Mouse (Mus musculus) mesoderm, embryonic 11.5 days (tissue): ENCODE data around the gene Pxmp4.

Source experiments
- DNase-seq: peaks from one replicate; pipeline ENCODE4 v3.0.0-alpha.2; 2012; ENCODE audit warnings: low read depth, low spot score

Pxmp4 gene

DNA sequence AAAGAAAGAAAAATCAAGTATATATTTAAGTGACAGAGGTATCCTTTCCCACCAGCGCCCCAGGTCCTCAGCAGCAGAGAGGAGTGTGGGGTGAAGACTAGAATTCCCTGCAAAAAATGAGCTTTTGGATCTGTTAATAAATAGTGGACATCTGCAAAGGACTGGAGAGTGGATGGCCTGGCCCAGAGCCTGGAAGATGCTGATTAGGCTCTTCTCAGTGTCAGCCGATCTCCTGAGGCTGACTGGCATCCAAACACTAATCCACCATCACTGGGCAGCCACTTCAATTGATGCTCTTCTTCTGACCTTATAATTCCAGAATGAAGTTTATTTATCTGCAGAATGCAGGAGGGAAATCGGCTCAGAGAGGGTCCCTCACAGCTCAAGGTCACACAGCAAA, 30.5 kb downstream of the Pxmp4 start:
- no peak for DNase-seq

DNA sequence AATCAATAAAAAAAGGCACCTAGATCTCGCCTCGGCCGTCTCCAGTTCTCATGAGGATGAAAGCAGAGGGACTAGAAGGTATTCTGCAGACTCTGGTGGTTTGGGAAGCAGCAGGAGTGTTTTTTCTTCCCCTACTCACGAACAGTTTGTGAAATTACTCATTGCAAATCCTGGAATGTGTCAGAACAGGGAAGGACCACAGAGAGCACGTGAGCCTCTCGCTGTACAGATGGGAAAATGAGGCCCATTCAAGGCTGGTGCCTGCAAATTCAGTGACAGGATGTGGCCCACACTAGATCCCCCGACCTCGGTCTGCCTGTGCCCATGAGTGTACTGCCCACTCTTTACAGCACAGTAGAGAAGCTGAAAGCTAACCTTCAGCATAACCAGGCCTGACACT, 31.5 kb downstream of the Pxmp4 start:
- DNase-seq, result no peak

DNA sequence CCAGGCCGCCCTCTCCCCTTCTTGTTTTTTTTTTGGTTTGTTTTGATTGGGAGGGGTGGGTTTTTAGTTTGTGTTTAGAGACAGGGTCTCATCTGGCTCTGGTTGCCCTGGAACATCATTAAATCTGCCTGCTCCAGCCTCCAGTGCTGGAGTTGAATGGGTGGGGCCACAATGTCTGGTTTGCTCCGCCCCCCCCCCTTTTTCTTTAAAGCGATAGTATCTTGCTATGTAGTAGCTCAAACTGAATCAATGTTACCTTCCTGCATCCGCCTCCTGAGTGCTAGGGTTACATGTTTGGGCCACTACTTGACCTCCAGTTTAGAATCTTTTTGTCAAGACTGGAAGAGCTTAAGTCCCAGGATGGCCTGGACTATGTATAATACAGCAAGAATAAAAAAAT, 32.2 kb downstream of the Pxmp4 start:
- DNase-seq, result no peak

DNA sequence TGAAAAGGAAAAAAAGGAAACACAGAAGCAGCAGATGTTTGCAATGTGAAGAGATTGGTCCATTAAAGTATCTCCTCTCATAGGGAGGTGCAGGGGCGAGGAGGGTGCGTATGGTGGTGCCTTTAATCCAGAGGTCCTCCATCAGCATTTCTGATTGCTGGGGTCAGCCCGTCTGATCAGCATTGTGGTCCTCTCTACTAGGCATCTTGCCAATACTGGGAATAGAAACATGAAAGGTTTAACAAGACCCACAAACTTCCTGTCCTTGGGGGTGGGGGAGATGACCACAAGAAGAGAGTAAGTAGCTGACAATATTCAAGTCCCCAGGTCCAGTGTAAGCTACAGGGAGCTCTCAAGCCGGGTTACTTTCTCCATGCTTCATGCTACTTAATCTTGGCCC, 32.8 kb downstream of the Pxmp4 start:
- DNase-seq, result no peak

DNA sequence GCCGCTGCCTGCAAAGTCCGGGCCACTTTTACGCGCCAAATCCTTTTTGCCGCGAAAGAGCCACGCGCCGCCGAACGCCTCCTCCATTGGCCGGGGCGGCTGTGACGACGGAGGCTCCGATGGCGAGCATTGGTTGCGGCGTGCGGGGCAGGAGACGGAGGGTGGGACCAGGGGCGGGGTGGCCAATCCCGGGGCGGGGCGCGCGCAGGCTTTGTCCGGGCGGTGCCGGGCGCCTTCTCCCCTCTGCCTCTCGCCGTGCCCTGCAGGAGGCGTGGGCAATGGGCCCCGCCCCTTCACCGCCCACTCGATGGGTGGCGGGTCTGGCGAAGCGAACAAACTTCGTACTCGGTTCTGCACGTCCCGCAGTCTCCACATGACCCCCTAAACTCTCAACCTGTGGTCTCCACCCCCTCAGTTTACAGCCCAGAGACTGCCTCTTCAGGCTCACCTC, 33.6 kb downstream of the Pxmp4 start, which contains the start of gene E2f1:
Gene E2f1, minus strand, starts transcription at position 57 of the 451 bp plus-strand sequence.
- peak; percentile 97 for DNase-seq

DNA sequence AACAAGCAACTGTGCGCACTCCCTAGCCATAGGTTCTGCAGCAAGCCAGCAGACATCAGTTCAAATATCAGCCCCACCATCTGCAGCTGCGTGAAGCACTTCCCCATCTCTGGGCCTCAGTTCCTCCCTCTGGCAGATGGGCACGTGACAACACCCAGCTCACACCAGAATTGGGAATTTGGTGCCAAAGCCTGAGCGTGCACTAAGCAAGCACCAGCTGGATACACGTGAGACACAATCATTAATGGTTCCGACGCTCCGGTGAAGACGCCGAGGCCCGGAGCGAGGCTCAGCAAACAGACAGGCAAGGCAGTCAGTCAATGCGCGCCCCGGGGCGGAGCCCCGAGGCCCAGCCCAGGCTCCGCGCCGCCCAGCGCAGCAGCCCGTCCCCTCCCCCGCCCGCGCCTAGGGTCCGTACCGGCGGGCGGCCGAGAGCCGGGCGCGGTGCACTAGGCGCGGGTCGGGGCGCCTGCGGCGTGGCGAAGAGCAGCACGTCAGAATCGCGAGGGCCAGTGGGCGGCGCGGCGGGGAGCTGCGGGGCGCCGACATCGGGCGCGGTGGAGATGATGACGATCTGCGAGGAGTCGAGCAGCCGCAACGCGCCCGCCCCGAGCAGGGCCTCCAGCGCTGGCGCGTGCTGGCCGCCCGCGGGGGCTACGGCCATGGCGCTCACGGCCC, 34.3 kb downstream of the Pxmp4 start:
- DNase-seq, result peak; percentile 71

DNA sequence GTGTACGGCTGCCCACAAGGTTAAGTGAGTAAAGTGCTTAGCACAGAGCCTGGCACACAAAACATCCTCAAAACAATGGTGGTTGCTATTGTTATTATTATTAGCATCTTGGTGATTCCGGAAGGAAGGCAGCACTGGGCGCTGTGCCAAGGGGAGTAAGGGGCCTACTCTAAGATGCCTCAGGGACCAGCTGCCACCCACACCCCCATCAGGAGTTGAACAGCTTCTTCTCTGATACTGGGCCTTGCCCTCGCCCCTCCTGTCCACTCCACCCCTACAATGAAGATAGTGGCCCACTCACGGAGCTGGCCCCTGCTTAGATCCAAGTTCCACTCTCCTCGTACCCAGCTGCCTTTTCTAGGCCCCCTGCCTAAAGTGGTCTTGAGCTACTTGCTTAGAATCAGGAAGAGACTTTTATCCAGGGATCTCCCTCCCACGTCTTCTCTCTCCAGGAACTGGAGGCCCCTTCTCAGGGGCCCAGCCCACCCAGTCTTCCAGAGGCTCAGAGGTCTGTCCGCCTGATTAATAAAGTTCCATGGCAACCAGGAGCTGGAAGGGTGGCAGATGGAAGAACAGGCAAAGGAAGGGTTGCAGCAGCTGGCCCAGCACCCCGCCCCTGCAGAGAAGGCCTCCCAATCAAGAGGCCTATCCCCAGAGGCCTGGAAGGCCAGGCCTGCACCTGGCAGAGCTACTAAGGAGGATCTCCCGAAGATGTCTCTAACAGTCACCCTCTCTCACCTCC, 35.0 kb downstream of the Pxmp4 start:
- DNase-seq, result peak; percentile 63

DNA sequence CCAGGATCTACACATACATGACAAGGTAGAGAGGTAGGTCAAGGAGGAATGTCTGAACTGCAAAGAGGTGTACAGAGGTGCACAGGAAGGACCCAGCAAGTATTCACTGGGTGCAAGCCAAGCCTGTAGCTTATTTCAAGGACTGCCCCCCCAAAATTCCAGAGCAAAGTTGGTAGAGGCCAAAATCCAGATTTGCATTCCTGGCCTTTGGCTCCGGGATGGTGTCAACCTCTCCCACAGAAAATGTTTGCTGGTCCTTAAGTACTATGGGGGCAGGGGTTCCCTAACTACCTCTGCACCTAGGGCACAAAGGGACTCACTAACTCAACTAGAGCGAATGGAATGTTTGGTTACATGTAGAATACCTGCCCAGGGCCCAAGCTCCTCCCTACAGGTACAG, 35.7 kb downstream of the Pxmp4 start:
- DNase-seq, result no peak

DNA sequence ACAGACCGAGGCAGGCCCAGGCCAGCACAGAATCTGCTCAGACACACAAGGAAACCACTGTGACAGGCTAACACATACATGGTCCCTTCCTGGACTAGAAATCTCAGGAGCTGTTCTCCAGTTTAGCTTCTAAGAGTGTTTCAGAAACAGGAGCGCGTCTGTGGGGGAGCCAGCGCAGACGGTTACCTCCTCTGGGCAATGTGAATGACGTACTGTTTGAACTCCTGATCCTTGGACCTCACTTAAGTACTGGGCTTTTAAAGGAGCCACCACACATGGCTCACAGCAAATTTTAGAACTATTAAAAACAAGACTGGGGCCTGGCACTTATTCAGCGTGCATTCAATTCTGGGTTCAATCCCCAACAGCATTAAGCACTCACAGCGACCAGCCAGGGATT, 36.9 kb downstream of the Pxmp4 start:
- DNase-seq, result no peak

DNA sequence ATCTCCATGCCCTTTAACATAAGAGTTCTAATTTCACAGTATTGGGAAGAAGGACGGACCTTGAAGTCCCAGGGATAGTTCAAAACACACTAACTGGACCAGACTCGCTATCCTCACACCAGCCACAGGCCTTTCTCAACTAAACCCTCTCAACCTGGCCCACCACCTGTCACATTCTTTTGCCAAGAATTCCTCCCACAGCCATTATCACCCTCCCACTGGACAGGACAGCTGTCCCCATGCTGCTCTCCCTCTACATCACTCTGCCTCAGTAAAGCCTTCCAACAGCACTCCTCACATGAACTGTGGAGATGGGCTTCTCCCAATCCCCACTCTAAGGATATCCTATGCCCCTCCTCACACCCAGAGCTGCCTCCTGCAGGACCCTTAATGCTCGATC, 37.9 kb downstream of the Pxmp4 start:
- no peak for DNase-seq

DNA sequence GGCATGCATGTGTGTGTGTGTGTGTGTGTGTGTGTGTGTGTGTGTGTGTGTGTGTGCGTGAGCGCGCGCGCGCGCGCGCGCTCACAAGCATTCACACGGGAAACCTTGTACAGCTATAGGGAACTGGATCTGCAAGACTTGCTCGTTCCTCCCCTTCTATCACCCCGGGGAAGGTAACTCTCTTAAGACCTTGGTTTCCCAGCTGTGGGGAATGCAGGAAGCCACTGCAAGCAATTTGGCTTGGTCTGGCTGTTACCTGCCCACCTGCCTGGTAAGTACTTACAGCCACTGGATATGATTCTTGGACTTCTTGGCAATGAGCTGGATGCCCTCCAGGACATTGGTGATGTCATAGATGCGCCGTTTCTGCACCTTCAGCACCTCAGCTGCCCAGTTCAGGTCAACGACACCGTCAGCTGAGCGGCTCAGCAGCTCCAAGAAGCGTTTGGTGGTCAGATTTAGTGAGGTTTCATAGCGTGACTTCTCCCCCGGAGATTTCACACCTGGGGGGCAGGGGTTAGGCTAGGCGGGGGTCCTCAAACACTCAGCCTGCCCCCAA, 39.8 kb downstream of the Pxmp4 start:
- DNase-seq, result no peak

DNA sequence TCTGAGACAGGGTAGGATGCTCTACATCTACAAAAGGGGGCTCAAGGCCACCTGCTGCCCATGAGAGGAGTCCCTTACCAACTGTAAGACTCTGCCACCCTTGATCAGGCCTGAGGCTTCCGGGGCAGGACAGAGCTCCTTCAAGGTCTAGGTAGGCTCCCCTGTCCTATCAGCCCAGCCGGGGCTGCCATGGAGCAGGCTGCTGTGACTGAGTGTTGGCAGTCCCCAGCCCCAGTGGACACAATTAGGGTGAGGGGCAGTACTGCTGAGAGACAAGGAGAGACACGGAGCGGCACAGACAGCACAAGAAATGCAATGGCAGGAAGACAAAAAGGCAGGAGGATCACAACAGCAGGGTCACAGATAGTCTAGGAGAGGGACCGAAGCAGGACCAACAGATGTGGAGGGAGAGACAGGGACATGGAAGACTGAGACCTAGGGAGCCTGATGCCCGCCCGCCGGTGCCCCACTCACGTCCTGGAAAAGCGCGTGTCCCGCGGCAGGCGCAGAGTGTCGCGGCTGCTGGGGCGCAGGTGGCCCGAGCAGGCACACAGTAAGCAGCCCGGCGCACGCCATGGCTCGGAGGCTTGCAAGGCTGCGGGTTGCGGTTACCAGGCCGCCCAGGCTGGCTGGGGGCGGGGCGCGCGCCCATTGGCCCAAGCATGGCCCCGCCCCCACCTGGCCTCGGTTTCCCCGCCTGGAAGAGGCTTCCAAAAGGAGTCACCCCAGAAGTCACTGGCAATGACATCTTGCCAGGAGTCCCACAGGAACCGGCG, 45.1 kb downstream of the Pxmp4 start, which contains the start of gene Necab3:
Gene Necab3, minus strand, starts transcription at position 627 of the 776 bp plus-strand sequence.
- DNase-seq, result peak; percentile 37

DNA sequence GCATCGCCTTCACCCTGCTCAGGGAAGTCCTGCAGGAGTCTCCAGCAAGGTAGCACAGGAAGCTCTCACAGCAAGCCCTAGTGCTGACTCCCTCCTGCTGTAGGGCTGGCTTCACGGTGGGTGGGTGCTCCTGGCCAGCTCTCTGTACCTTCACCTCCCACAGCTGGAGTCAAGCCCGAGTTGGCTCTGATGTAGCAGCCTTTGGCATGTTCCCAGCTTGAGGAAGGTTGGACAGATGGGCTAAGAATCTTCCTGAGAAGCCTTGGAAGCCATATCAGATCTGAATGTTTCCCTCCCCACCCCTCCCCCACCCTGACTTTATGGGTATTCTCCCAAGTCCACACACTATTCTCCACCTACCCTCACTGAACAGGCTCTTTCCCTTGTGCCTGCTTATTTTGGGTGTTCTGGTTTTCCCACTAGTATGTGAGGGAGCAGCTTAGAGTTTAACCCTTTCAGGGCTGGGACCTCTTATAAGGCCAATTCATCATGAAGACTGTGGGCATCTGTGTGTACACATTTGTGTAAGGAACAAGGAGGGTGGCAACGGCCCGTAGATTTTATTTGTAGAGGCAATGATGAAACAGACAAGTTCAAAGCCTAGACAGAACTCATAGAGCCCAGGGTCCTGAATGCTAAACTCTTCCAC, 46.2 kb downstream of the Pxmp4 start:
- no peak for DNase-seq

DNA sequence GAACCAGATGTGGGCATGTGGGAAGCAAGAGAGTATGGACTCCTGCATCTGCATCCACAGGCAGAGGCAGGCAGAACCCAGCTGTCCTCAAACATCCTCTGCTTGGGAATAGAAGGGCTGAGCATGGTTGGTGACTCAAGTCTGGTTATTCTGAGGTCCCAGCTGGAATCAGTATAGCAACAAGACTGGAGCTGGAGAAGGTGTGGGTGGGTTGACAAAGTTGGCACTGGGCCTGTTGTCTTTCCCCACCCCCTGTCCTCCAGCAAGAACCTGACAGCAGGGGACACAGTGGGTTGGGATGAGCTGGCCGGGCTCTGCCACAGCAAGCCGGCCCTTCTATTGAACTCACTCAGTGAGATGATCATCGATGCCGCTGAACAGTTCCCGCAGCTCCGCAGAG, 48.3 kb downstream of the Pxmp4 start:
- no peak for DNase-seq

DNA sequence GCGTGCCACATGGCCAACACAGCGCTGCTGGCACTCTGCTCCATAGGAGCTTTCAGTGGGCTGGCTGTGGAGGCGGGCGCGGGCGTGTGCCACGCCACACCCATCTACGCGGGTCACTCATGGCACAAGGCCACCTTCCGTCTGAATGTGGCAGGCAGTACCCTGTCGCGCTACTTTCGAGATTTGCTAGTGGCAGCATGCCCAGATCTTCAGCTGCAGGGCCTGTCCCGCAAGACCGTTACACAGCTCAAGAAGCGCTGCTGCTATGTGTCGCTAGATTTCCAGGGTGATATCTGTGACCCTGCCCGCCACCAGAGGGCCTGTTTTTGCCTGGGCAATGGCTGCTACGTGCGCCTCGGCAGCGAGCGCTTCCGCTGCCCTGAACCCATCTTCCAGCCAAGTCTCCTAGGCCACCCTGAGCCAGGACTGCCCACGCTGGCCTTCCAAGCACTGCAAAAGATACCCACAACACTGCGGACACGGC, 51.0 kb downstream of the Pxmp4 start:
- peak; percentile 43 for DNase-seq

DNA sequence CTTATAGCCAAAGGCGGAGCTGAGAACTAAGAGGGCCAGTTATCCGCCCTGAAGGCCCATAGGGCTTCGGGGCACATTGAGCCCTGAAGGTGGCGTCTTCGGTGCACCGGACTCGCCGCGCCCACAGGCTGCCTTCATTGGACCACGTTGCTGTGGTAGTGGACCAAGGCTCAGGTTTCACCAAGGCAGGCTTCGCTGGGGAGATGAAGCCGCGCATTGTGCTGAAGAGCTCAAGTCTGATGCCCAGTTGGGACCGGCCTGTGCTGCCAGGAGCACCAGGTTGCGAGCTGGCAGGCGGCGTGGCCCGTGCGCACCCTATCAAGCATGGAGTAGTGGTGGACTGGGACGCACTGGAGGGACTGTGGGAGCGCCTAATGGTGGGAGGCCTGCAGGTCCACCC, 51.6 kb downstream of the Pxmp4 start:
- DNase-seq, result peak; percentile 39

DNA sequence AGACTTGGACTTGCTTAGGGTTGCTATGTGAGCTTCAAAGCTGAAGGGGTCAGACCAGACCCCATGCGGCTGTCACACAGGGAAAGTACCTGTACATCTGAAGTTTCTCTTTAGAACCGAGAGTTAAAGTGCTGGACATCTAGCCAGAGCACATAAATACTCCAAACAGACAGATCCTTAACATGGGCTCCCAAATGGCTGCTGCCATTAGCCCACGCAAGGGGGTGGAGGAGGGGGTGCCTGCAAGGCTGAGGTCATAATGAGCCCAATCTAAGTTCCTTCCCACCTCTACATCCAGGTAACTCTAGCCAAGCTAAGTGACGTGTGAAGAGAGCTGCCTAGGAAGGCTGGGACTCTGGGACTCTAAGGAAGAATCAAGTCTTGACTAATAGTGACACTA, 52.0 kb downstream of the Pxmp4 start, which contains the start of gene Actl10:
Gene Actl10, plus strand, starts transcription at position 301 of the 400 bp plus-strand sequence.
- no peak for DNase-seq

DNA sequence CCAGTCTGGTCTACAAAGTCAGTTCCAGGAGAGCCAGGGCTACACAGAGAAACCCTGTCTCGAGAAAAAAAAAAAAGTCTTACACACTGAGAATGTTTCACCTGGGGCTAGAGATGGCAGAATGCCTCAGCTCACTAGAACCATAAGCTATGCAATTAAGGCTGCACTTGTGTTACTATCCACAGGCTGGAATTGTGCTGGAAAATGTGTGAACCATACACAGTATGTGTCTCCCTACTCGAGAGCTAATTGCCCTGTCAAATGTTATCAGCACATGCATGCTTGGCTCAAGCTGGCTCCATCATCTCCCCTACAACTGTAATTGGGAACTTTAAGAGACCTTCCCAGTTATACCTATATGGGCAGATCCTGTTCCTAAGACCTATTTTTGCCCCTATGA, 52.6 kb downstream of the Pxmp4 start:
- no peak for DNase-seq

DNA sequence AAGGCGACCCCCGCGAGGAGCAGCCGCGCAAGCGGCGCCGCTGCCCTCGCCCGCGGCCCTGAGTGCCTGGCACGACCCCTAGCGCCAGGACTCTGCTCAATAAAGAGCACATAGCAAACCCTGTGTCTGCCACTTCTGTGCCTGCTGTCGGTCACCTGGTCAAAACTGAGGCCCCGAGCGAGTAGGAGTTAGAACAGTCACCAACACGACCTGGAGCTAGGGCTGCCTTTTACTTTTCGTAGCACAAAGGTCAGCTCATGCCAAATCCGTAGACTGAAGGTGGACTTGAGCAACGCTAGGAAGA, 53.7 kb downstream of the Pxmp4 start:
- DNase-seq, result no peak

DNA sequence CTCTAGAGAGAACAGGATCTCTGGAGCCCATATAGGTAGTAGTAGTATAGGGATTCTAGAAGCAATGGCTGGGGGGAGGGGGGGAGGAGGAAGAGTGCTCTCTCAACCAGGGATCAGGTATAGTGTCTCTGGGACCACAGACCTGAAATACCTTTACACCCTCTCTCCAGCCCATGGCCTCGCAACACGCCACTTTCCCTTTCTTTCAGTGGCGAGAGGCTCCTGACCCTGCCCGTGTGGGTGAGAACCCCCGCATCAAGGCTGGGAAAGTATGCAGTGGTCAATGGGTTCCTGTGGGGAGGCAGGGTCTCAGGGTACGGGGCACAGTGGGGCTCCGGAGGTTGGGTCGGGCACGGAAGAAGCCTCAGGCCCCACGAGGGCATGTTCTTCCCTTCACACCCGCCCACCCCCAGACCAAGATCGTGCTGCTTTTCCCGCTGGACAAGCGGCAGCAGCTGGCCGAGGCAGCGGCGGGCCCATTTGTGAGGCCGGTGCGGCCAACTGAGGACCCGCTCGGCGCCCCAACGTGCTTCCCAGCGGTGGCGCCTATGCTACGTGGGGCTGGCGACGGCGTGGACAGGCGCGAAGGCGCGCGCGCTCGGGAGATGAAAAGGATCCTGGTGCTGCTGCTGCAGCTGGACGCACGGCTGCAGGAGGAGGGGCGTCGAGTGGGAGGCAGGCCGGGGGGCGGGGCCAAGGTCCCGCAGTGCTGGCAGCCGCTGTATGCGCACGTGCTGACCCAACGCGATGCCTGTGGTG, 54.2 kb downstream of the Pxmp4 start:
- DNase-seq, result peak; percentile 88

DNA sequence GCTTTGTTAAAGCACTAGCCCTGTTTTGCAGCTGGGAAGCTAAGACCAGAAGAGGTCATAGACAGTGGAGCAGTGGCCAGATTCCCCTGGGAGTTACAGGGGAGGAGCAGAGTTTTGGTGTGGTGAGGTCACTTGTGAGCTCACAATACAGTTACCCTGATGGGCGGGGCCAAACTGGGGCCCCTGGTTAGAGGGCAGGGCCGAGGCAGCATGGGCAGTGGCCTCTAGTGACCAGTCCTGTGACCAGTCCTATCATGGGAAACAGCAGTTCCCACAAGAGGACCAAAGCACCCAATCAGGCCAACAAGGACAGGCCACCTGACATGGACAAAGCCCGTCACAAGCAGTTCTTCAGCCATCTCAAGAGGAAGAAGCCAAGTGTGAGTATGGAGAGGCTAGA, 54.8 kb downstream of the Pxmp4 start:
- peak; percentile 47 for DNase-seq
